Mouse (Mus musculus) urinary bladder, postnatal 10 days (tissue): ENCODE measurements around the gene Med23.
A peak's percentile ranks its signal among the peaks of the same experiment; 100 is the strongest.

Experiments used
- DNase-seq: peaks from one replicate; pipeline ENCODE4 v3.0.0; 2022; ENCODE audit warnings: low spot score

The Med23 gene

DNA sequence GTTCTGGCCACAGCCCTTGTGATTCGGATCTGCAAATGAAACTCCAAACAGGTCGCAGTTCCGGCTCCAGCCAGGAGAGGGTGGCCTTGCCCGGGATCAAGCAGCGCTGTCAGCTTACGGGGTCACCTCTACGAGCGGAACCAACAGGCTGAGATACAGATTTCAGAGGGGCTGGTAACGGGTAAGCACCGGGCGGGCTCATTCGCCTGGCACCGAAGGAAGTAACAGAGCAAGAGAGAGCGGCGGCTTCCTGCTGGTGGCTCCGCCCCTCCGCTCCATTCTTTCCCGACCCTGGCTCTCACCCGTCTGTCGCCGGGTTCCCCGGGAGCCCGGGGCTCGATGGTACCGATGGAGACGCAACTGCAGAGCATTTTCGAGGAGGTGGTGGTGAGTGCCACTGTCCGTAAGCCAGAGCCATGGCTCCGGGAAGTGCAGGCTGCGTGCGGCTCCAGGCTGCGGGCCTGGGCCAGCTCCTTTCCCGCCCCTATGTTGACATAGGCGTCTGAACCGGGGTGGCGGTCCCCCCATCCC, at the start of gene Med23:
TSS of gene Med23 (plus strand) at position 227 of the 531 bp plus-strand sequence.
- DNase-seq, result peak; percentile 88

DNA sequence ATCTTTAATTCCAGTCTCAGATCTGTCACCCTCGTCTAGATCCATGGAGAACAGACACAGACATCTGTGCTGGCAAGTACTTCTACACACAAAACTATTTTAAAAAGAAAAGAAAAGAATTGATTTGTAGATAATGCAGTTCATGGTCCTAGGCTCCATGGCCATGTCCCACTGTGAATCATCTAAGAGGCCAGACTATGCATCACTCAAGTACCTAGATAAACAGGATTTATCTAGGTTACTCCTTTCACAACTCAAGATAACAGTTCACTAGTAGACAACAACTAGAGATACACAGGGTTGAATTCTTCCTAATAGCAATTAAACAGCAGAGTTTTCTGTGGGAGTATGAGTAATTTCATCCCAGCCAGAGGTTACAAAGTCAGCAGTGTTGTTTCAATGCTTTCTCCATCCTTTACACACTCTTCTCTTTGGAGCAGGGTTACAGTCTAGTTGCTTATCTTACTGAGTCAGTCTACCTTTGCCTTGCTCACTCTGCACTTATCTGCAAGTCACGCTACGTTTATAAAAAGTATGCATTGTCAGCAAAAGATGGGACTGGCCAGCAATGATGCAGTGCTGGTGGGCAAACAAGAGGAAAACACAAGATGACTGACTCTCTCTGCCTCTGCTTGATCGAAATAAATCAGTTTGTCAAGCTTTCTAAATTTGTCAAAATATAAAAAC, 47.7 kb upstream of the Med23 start:
- no peak for DNase-seq

DNA sequence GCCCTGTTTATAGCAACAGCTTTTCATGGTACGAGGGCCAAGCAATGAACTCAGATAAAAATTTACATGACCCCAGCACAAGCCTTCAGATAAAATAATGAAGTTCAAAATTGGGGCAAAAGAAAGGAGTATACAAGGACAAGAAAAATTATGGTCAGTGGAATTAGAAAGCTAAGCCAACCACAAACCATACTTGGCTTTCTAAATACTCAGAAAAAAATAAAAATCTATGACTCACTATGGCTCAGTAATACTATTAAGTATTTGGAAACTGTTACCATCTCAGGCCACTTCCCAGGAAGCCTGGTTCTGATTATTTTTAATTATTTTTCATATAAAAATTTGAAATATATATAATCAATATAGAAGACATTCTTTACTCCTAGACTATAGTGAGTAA, 46.9 kb upstream of the Med23 start:
- DNase-seq, result no peak

DNA sequence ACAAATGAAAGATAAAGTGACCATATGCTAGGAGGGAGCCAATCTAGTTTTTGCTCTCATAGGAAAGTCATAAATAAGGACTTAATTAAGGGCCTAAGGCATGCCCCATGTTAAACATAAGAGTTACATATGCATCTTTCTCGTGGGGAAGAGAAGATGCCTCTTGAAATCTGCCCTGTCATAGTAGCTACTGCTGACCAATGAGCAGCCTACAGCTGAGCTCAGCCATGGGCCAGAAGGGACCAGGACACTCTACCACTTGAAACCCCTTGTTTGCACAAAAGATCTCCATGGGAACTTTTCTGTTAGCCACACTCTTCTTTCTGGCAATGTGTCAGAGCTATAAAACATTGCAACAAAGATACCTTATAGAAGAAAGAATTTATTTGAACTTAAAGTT, 46.5 kb upstream of the Med23 start:
- no peak for DNase-seq

DNA sequence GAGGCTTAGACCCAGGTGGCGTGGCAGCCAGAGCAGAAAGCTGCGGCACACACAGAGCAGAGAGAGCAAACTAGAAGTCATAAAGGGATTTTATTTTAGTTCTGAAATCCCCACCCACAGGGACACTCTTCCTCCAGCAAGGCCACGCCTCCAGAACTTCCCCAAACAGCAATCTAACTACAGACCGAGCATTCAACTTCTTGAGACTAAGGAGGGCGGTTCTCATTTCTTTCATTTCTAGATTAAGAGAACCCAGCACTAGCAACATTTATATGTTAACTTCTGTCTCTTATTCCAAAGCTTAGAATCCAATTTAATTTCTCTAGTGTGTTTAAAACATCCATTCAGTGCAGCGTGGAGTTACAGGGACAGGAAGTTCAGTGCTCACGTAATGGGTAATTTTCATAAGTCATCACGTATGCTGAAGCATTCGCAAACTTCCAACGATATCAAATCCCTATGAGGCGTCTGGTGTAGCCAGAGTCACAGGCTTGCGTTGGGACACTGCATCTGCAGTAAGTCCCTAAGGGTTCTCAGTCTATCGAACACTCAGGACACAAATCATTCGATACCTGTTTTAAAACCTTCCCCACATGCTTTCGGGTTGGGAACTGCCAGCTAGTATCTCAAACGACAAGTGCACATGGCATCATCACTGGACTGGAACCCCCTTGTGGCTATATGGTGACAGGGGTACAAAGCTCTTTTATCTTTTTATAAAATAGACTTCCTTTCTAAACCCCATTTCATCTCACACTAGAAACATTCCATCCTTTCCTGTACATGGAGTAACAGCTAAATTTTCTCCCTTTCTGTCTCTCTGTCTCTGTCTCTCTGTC, 45.9 kb upstream of the Med23 start:
- DNase-seq, result no peak

DNA sequence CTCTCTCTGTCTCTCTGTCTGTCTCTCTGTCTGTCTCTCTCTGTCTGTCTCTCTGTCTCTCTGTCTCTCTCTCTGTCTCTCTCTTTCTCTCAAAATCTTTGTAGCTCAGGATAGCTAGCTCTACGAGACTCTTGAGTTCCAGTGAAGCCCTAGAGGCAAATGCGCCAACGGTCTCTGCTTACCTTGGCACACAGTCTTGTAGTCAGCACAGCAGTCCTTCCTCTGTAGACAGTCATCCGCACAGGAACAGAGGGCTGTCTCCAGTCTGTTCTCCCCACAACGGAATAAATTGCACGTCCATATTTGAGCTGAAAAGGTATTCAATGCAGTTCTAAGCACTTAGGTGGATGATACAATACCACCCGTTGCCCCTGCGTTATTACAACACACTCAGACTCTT, 45.2 kb upstream of the Med23 start:
- no peak for DNase-seq

DNA sequence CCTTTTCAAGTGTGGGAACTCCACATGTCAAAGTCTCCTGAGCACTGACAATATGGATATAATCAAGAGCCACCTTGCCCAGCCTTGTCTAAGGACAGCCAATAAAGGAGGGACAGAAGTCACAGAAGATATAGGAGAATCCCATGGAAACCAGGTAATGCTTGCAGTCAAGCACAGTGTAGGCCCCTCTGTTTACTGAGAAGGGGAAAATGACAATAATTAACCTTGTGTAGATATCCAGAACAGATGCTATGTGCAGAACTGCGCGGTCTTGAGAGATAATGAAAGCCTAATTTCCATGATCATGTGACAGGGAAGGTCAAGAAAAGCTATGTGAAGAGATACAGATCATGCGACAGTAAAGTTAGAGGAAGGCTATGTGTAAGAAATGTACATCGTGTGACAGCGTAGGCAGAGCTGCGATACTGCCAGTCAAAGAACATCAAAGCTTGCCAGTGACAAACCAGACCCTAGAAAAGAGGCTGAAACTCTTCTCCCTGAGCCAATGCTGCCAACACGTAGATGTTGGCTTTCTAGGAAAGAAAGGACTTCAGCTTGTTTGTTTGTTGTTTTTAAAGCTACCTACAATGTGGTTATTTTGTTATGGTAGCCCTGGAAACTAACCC, 44.2 kb upstream of the Med23 start:
- DNase-seq, result no peak

DNA sequence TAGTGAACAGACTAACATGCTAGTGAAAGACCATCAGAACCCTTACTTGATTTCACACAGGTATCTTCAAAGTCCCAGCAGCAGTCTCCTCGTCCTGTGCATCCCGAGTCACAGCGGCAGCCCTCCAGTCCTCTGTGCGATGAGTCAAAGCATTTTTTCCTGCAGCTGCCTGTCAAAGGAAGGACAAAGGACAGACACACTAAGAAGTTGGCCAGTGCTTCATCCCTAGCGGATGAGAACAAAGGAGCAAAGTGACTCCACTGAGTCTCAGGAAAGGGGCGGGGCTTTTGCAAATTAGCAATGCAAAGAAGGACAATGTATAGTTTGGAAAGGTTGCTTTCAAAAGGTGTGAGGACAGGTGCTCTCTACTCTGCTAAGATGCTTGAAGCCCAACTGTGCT, 43.7 kb upstream of the Med23 start:
- no peak for DNase-seq

DNA sequence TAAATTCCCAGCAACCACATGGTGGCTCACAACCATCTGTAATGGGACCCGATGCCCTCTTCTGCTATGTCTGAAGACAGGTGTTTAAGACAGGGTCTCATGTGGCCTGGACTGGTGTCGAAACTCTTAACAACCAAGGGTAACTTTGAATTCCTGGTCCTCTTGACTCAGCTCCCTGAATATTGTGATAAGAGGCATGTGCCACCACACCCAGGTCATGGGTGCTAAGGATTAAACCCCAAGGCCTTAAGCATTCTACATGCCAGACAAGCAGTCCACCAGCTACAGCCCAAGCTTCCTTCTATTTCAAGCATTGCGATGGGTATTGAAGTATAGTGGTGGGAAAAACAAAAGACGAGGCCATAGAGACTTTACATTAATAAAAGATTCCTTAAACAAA, 41.6 kb upstream of the Med23 start:
- no peak for DNase-seq

DNA sequence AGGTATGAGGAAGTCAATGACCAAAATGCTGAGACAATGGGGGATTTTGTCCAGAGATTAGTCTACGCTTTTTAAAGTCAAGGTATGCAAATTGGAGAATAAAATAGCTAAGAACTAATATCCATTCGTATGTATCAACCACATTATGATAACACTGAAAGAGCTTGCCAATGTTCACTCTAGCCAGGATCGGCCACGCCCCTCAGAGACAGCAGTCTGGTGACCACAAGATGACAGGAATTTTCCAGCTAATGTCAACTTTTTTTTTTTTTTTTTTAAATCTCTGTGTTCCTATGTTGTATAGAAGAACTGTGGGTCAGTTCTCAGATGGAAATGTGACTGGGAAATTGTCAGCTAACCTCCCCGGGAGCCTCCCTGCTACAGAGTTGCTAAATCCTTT, 39.3 kb upstream of the Med23 start:
- no peak for DNase-seq

DNA sequence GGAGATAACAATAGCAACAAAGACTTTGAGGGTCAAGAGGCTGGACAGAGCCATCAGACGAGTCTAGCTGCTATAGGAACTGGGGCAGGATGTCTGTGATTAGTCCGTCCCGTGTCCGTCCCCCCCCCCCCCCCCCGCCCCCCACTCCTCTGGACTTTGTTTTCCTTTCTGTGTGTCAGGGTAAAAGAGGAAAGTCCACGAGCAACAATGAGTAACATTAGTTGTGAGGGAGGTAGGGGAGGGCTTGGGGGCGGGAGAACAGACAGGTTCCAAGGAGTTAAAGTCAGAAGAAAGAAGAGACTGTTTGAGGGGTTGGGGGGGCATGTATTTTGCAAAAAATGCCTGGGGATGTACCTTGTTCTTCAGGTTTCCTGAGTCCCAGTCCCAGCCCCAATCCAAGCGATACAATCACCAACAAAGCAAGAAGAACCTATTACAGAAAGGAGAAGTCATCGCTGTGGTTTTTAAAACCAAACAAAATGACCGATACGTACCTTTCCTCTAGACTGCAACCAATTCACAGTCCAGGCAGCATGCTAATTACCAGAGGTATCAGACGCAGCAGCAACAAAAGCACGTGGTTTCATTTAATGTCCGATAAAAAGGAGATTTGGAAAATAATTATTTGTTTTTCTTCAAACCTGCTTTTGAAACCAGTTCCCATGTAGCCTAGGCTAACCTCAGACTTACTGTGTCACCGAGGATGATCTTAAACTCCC, 38.2 kb upstream of the Med23 start:
- no peak for DNase-seq

DNA sequence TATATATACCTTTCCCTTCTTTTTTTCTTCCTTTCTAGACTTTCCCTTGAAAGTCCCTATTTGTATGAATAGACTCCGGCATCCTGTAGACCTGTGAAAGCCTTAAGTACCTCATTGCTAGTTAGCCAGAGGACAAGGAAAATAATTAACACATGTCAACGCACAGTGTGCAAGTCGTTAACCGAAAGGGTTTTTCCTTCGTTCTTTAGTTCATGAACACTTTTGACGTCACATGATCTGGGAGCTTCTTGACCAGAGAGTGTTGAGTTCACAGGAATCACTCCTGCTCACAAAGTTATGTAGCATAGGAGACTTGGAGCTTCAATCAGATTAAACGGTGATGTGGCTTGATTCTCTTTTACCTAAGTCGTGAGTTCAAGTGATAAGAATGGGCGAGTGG, 37.5 kb upstream of the Med23 start:
- no peak for DNase-seq

DNA sequence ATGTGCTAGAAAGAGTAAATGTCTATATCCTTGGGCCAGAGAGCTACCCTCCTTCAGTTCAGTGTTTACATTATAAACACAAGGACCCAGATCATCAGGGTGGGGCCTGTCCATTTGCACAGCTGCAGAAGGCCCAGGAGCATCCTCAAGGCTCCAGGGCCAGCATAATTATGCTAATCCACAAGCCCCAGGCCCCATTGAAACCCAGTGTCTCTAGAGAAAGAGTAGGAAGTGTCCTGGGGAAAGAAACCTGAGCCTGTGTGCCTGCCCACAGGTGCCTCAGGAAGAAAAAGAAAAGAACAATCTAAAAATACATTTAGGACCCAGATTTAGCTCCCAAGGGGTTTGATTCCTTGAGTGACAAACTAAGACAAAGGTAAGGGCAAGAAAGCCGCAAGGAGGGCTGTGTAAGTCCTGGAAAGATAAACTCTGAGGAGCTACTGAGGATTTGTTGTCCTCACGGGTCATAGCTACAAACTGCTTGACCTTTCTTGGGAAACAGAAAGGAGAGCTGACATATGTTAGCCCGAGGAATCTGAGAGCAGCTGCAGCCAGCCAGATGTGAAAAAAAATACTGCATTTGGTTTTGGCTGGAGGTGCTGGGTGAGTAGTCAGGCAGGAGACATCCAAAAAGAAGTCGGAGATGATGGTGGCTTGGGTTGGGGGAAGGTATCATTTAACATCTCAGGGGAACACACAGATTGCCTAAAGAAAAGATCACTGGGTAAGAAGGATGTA, 35.0 kb upstream of the Med23 start:
- DNase-seq, result no peak

DNA sequence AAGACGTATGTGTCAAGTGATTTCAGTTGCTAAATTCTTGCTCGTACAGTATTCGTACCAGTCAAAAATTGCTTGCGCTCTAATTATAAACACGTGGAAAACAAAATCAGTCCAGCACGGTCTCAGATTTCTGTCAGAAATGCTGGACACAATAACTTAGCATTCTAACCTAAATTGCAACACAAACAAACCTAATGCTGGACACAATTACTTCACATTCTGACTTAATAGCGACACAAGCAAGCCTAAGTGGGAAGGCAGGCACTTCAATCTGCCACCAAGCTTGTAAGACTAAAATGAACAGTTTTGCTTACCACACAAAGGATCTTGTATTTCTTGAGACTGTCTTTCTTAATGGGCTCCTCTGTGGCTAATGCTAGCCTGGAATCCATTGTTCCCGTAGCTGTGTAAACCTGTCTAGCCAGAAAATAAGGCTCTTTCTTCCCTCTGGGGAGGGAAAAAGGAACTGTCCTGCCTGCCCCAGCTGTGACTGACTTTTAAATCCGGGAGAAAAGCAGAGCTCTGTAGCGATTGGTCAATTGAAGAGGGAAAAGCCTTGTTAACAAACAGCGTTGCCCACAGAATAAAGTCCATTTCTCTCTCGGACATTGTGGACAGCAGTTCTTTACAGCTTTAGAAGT, 34.0 kb upstream of the Med23 start:
- no peak for DNase-seq

DNA sequence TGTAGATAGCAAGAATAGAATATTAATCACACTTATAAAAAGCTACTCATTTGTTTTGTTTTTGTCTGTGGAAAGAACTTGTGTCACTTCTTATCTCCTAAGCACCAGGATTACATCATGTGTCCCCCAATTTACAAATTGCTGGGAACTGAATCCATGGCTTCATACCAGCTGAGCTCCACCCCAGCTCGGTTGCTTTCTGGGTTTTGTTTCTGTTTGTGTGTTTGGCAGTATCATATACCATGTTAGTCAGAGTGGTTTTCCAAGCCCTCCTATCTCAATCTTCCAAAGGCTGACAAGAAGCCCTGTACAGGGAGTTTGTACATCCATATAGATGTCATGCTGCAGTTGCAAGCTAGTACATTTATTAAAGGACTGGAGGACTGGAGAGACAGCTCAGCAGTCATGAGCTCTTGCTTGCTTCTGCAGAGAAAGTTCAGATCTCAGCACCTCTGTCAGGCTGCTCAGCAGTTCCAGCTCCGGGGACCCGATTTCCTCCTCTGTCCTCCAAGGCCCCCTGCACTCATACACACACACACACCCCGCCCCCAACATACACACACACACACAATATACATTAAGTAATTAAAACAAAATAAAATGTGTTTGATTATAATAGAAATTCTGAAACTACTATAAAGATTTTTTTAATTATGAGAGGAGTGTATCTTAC, 33.3 kb upstream of the Med23 start:
- DNase-seq, result no peak

DNA sequence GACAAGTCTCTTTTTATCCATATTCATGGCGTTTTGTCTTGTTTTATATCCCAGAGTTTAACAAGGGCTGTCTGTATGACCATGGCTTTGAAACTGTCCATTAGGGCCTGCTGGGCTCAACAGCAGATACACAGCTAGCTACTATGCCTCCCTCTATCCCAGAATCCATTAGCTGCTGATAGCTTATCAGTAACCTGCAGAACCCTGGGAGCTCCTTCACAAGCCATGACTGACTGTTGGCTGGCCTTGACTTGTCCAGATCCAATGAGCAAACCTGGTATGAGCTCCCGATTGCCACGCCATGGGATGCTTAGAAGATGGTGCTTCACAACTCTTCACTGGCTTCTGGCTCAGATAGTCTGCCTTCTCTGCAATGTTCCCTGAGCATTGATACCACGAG, 29.0 kb upstream of the Med23 start:
- no peak for DNase-seq

DNA sequence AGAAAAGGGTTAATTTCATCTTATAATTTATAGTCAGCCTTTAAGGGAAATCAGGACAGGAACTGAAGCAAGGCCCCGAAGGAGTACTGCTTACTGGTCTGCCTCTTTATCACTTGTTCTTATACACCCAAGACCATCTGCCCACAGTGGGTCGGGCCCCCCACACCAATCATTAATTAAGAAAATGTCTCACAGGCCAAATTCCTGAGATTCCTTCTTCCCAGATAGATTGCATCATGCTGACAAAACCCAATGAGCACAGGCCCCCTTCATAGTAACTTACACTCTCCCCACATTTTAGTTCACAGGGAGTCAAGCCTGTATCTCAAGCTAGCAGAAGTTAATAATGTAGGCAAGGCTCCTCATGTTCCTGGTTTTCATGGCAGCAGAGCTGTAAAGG, 27.8 kb upstream of the Med23 start:
- DNase-seq, result no peak

DNA sequence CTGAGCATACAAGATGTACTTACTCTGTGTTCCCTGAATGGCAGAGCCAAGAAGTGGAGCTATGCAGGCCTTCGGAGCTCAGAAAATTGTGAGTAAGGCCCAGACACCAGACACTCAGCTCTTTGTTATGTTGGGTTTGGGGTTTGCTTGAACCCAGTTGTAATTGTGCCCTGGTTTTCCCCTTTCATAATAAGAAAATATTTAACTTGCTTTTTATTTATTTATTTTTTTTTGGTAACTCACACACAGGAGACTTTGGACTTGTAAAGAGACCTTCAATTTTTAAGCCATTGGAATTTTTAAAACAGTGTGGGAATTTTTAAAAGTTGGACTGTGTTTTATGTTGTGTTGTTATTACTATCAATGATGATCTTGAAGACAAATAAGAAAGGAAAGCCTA, 27.1 kb upstream of the Med23 start, which contains the start of gene Enpp3:
TSS of gene Enpp3 (minus strand) at position 148 of the 400 bp plus-strand sequence.
- DNase-seq, result no peak

DNA sequence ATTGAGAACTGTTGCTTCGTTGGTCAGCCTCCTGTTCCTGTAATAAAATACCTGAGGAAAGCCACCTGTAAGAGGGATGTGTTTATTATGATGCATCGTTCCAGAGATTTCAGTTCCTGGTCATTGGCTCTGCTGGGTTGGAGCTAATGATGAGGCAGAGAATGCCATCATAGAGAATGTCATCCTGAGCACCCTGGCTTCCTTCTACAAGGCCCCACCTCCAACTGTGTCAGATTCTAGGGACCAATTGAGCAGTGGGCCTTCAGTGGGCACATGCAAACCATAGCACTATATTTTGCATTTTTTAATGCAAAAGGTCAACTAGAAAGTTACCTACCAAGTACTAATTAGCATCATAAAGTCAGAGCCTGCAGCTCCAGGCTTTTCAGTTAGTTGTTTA, 6.6 kb upstream of the Med23 start:
- DNase-seq, result no peak

DNA sequence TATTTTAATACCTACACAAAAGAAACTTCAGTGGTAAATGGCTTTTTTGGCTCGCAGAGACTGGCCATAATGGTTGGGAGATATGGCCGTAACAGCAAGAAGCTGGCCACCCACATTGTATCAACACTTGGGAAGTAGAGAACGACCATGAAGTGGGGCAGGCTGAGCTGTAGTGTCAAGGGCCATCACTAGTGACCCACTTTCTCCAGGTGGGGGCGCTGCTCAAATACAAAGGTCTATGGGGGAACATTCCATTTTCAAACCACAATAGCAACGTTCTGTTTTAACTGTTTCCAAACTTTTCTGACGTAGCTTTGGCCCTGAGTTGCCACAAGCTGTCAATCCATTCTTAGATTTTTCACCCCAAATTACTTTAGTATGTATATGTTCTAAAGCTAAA, 5.4 kb upstream of the Med23 start:
- no peak for DNase-seq
